Mouse (Mus musculus) neural tube, embryonic 15.5 days (tissue): ENCODE measurements around the gene 2310003L06Rik. TPM values are rescaled to one million over a fixed set of nuclear protein-coding genes. Genes with fewer than 3 reads are reported as not detected.

Experiments
- polyA plus RNA-seq: library from polyadenylated mRNA; unstranded; fragments of >200 nt; fragmentation: Nextera tagmentation; extraction: Ambion mirVana; gene quantifications from 2 replicates; pipeline ENCODE4 v1.2.1, GENCODE M21; 2015

The 2310003L06Rik gene
- polyA plus RNA-seq, 1 experiment from 2014 or later = not detected

Other genes starting within 250 kb of the 2310003L06Rik start
- not detected in 2 replicates for gene Csn1s2a, start 194.9 kb upstream of the 2310003L06Rik start, polyA plus RNA-seq
- gene Csn1s2b, start 161.4 kb upstream of the 2310003L06Rik start, polyA plus RNA-seq = 0.26 TPM in 1 of 2 replicates, not detected in the other
- not detected in 2 replicates for gene Prr27, start 143.8 kb upstream of the 2310003L06Rik start, polyA plus RNA-seq
- gene Odam, start 84.4 kb upstream of the 2310003L06Rik start, polyA plus RNA-seq = not detected in 2 replicates
- 0.24 TPM in 1 of 2 replicates, not detected in the other for gene Csn3, start 43.9 kb upstream of the 2310003L06Rik start, polyA plus RNA-seq
- not detected in 2 replicates for gene Gm28434, start 58 bp downstream of the 2310003L06Rik start, polyA plus RNA-seq
- gene Cabs1, start 10.0 kb downstream of the 2310003L06Rik start, polyA plus RNA-seq = not detected in 2 replicates
- not detected in 2 replicates for gene Smr3a, start 33.1 kb downstream of the 2310003L06Rik start, polyA plus RNA-seq
- gene Smr2, start 117.1 kb downstream of the 2310003L06Rik start, polyA plus RNA-seq = not detected in 2 replicates
- not detected in 2 replicates for gene Gm11116, start 142.1 kb downstream of the 2310003L06Rik start, polyA plus RNA-seq
- not detected in 2 replicates for gene Gm11115, start 184.6 kb downstream of the 2310003L06Rik start, polyA plus RNA-seq